Mouse (Mus musculus): ENCODE results near the gene Egfl7.
A peak's percentile ranks its signal among the peaks of the same experiment; 100 is the strongest.

Egfl7 gene

DNA sequence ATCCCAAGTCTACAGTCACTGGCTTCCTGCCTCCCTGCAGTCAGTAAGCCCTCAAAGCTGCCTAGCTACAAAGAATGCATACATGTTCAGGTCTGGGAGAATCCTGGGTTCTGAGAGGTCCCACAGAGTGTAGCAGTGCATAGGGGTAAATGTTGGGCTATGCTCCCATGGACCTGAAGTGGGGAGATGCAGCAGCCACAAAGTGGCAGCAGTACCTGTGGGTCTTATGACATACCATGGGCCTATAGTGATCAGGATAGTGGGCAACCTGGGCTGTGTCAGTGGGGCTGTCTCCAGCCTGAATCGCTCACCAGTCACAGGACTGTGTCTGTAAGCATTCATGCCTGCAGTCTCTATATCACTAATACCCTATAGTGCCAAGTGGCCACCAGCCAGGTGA is at the start of gene Egfl7:
Gene Egfl7 (plus strand): TSS at position 301 of the 400 bp plus-strand sequence.
- DNase-seq = no peak

DNA sequence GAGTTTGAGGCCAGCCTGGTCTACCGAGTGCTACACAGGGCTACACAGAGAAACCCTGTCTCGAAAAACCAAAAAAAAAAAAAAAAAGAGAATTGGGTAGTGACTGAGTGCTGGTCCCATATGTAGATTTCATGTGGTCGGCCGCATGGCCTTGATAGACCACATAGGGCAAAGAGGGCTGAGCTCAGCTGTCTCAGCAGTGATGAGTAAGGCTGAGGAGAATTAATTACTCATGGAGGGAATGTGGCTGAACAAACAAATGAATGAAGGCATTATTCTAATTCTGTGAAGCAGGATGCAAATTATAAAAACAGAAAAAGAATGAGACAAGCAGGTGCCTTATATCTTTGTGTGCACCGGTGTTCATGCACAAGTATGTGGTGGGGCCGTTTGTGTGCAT is 48.0 kb upstream of the Egfl7 start:
- DNase-seq = no peak

DNA sequence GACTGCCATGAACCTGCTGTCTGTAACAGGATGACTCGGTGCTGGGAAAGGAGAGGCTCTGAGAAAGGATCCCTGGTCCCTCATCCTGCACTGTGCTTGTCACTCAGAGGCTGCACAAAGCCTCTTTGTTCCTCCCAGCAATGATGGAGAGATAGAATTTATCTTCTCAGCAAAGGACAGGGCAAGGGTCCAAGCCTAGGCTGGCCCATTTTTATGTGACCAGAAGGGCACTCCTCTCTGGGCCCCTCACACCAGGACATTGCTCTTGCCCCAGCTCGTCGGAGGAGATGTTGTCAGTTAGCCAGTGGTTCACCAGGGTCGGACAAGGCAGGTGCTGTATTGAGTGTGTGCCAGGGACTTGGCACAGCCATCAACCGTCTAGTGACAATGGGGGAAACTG is 46.6 kb upstream of the Egfl7 start:
- peak; percentile 36 for DNase-seq

DNA sequence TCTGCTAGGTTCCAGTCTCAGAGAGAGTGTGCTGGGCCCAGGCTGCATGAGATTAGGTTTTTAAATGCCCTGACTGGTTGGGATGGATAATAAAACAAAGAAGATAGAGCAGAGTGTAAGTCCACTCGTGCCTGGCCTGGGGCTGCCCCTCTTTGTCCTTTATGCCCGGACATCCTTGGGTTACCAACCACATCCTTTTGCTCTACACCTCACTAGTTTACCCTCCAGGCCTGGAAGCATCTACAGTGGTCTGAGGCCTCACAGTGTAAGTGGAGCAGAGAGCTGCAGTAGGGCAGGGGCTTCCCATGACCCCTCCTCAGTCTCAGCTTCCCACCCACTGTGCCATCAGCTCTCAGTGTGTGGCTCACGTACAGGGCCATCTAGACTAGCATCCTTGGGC is 45.7 kb upstream of the Egfl7 start:
- DNase-seq = no peak

DNA sequence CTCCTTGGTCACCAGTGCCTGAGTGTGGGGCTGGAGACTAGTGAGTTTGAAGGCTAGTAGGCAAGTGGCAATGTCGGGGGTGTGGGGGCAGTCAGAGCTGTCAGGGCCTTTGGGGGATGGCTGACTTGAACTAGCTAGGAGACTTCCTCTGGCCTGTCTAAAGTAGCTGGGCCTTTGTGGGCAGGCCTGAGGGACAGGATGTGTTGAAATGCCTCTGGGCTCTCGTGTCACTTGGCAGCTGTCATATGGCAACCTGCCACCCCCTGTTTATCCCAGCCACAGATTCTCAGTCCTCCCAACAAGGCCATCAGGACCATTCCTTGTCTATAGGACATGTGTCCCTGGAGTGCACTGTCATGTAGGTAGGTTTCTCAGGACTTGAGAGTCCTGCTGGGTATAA is 45.2 kb upstream of the Egfl7 start:
- DNase-seq = no peak

DNA sequence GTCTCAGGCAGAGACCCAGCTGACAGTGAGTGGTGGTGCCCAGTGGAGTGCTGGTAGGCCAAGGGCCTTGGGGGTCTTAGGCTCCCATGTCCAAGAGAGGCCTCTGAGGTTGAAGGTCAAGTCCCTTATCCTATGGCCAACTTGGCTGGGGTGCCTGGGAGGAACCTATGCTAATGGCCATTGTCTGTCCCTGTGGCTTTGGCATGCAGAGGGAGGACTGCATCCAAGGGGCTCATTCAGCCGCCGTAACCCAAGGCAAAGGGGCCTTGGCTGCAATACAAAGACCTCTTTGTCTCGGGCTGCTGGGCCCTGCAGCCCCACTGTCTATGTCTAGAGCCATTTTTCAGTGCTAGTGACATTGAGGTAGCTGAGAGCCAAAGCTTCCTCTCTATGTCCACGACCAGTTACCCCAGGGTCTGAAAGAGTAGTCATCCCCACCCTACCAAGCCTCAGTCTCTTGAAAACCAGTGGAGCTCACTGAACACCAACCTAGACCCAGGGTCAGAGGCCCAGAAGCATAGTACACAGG is 44.2 kb upstream of the Egfl7 start:
- peak; percentile 69 for DNase-seq

DNA sequence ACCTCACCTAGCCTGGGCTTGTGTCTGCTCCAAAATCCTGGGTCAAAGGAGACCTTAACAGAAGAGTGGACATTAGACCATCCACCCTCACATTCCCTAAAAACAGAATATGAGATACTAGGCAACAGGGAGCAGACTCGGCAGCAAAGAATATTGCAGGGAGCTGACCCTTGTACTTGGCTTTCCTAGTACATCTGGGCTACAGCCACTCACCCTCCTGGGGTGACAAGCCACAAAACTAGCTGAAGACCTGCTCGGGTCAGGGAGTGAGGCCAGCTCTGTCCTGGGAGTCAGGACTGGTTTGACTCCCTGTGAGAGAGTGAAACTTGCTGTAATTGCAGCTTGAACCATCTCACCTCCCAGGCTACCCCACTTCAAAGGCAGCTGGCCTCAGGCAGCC is 40.3 kb upstream of the Egfl7 start:
- DNase-seq = no peak

DNA sequence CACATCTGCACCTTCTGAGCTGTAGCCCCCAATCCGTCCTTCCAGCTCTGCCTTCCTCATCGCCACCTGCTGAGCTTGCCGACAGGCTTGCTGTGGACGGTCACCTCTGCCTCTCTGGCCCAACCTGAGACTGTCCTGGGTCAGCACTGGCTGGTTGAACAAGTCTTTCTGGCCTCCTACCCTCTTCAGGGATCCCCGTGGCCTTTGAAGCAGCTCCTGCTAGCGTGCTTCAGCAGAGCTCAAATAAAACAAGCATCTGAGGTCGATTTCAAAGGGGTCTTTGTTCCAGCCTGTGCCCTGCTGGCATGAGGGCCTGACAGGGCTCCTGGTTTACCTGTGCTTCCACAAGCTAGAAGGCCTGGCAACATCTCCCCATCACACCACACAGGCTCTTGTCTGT is 39.1 kb upstream of the Egfl7 start:
- DNase-seq = no peak

DNA sequence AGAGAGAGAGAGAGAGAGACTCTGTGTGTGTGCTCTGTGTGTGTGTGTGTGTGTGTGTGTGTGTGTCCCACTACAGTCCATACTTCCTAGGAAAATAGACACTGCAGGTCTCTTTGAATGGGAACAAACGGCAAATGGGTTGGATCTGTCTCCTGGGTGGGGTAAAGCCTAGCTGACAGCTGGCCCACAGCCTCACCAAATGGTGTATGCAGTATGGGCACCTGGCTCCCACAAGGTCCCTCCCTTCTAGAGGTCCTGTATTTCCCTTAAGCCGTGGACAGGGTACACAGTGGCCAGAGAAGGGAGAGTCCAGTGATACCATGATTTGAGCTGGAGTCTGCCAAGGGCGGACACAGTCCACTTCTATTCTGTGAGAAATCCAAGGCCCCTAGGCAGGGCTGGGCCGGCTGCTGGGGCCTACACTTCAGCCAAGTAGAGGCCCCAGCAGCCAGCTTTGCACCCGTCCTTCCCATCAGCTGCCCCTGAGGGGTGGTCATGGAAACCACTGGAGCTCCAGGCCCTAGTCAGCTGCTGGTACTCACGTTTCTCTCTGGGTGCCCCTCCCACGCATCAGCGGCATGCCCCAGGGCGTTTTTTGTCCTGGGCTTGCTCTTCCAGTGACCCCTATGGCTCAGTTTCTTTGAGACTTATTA is 38.4 kb upstream of the Egfl7 start:
- peak; percentile 49 for DNase-seq

DNA sequence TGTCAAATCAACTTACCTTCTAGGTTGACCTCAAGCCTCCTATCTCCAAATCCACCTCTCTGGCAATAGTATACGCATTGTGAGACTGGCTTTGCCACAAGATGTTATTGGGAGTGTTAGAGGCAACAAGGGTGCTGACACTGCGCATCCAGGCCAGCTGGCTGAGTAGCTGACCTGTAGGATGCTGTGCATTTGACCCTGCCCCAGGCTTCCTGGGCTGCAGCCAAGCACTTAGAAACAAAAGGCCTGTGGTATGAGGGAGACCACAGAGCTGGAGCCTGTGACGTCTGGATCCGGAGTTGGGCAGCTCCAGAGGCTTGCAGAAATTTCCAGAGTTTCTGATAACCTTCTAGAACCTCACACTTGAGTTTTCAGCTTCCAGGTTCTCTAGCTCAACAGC is 36.7 kb upstream of the Egfl7 start:
- DNase-seq = no peak

DNA sequence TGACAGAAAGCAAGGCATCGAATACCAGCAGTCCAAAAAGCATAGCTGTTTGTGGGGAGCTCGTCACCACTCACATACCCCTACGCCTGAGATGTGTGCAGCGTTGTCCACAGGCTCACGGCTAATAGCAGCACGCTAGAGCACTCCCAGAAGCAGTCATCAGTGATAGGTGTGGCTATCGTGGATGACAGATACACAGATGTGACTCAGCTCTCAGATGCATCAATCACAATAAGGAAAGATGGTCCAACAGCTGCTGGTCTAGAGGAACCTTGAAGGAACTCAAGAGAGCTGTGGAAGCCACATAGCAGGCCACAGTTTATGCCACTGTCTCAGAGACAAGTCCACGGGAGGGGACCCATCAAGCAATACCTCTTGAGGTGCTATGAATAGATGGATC is 36.0 kb upstream of the Egfl7 start:
- DNase-seq = no peak

DNA sequence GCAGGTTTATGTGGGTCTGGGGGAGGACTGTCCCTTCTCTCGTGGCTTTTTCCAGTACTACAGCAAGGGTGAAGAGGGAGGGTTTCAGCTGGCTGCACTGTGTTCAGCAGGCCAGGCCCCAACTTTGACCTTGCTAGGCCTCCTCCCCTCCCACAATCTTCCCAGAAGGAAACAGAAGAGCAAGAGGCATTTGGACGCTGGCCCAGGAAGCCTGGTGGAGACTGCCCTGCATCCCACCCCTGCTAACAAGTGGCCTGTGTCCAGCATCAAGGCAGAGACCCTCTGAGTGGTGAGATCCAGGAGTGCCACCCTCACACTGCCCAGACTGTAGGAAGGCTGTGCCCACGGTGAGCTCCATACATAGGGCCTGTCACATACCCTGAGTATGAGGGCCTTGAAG is 35.5 kb upstream of the Egfl7 start:
- DNase-seq = no peak

DNA sequence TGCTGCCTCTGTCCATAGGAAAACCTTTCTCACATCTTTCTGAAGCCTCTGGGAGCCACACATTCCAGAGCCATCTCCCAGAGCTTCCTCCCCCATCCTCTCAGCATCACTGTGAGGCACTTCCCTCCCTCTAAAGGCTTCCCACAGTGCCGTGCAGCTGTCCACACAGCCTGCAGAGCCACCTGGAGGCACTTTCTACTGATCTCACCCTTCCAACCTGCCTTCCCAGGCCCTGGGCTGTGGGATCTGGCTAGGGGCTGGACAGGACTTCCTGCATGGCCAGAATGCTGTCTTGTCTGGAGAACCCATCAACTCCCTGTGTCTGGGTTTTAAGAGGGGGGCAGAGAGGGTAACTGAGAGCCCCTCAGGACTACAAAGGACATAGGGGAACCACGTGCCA is 32.3 kb upstream of the Egfl7 start:
- peak; percentile 65 for DNase-seq

DNA sequence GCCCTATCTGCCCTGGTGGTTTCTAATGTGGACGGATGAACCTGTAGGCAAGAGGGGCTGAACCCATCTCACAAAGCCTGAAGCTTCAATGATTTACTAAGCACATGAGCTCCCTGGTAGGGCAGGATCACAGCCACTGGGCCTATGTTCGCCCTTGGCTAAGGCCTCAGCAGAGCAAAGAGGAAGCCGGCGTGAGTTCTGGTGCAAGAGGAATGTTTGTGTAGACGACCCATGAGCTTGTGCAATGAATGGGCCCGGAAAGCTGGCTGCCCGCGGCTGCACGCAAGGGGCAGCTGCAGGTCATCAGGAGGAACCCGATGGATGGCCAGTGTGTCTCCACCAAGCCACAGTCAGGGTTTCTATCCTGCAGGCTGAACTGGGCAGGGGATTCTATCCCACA is 30.0 kb upstream of the Egfl7 start:
- no peak for DNase-seq

DNA sequence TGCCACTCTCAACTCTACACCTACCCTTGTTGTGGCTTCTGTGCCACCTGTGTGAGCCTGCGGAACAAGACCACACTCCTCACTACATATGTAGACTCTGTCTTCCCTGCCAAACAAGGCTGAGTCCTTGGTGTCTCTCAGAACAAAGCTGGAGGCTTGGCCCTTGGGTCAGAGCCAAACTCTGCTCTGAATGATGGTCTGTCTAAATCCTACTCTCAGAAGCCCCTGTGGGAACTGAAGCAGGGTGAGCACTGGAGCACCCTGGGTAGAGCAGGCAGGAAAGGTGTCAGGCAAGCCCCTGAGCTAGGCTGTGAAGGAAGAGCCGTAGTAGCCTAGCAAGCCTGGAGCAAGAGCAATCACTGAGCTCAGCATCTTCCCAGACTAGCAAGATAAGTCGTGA is 29.6 kb upstream of the Egfl7 start:
- DNase-seq = no peak

DNA sequence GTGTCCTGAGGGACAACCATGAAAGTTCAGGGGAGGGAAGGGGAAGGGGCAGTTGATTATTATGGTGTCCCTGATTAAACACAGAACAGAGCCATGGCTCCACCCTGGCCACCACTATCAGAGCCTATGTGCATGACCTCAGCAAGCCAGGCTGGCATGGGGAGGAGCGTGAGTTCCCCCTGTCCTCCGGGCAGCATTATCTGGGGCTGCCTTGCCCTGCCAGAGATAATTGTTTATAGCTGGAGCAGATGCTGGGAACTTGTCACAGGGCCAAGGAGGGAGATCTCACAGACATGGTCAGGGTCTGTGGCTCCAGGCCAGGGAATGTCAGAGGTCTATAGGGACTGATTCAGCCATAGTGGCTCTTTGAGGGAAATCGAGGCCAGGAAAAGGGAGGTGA is 29.0 kb upstream of the Egfl7 start:
- DNase-seq = no peak

DNA sequence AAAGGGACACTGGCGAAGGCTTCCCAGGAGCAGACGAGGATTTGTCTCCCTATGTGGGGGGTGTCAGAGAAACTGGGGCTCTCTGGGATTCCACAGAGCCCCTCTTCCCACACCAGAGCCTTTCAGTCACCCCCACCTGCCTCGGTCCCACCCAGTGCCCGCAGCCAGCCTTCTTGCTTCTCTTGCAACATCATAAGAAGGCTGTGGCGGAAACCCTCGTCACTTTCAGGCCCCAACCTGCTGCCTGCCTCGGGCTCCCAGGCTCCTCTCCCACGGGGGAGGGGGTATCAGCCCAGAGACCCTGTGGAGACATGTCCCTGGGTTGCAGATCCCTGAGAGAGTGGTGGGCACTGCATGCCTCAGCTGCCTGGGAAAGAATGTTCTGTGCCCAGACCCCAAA is 28.4 kb upstream of the Egfl7 start:
- no peak for DNase-seq

DNA sequence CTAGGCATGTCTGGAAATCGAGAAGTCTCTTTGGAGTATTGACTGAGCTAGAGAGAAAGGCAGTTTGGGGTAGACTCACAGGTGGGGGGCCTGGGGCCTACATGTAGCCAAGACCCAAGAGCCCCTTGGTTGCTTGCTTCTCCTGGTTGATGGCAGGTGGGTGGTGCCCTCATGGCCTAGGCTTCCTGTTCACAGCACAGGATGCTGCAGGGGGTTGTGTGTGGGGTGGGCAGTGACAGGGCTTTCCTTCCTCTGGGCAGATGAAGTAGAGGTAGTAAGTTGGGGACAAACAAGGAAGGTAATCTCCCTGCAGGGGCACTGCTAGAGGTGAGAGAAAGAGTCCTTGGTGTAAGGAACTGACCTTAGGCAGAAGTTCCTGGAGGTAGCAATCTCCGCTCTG is 27.7 kb upstream of the Egfl7 start:
- DNase-seq = no peak

DNA sequence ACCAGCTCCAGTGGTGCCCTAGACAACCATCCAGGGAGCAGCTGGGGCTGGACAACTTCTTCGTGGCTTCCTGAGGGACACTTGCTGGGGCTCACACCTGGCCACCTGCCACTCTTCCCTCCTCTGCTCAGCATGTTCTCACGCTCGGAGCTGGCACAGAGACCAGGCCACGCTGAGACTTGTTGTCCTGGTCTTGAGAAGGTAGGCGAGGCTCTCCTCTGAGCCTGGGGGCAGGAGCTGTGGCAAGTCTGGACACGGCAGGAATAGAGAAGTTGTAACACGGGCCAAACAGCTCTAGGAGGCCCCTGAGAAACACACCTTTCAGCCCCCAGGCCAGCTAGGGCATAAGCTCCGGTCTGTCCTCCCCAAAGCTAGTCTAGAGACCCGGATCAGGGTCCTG is 25.9 kb upstream of the Egfl7 start:
- DNase-seq = no peak

DNA sequence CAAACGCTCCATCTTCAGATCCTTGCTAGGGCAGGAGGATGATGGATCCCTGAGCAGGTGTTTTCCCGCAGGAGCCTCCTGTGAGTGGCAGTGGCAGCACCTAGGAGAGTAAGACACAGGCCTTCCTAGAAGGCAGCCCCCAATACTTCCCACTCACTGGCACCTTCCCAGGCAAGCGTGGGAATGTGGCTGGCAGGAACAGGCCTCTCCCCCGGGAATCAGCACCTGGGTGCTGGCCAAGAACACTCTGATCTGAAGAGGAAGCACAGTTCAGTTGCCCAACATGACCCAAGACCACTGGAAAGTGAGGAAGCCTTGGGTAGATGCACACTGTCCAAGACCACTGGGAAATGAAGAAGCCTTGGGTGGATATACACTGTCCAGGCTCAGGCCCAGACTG is 24.7 kb upstream of the Egfl7 start:
- no peak for DNase-seq

DNA sequence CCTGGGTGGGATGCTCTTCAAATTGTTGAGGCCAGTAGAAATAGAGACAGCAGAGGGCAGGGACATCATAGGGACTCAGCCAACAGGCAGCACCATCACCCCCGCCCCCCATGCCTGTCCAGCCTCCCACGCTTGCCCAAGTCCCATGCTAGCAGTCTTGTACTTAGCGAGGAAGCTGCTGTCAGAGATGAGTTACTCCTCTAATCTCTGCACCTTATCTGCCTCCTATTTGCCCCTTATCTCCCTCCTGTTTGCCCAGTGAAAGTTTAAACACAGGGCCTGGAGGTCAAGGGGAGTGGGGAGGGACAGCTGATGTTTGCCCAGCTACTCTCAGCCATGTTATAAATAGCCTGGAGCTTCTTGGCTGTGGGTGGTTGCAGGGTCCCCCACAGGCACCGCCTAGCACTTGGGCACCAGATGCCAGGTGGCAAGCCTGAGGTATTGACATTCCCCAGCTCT is 23.2 kb upstream of the Egfl7 start:
- DNase-seq = no peak

DNA sequence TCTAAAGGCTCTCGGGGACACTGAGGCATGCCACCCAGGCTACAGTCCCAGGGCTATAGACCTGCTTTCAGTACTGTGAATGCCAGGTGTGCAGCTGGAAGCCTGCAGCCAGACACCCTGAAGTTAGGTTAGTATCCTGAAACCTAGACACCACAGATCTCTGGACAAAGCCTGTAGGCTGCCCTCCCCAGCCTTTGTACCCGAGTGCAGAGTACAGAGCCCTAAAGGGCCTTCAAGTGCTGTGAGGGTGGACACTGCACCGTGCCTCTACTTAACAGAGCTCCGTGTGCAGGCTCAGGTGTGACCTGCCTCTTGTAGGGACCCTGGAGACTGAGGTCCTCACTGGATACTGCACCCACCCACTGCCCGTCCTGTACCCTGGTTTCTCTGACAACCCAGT is 19.3 kb upstream of the Egfl7 start:
- DNase-seq = no peak

DNA sequence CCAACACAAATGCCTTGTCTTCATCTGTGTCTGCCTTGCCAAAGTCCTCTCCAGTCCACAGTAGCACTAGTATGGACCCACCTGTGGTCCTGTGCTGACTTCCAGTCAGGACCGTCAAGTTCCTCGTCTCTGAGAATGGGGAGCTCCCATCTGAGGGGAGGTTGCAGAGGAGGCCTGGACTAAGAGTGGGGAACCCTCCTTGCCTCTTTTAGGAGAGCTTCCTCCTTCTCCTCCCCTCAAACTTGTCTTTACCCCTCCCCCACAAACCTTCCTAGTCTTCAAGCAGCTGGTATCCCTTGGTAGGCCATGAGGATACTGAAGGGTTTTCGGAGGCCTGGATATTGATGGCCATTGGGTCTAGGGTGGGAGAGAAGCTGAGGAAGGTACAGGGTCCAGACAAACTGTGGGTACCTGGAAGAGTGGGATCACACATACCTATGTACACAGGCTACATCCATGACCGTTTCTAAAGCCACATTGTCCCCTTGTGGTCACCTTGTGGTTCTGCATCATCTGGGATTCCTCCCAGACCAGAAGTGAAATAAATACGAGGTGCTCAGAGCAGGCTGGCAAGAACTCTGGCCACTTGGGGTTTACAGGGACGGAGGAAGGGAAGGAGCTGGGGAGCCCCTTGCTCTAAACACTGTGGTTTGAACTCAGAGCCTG is 18.3 kb upstream of the Egfl7 start:
- peak; percentile 79 for DNase-seq

DNA sequence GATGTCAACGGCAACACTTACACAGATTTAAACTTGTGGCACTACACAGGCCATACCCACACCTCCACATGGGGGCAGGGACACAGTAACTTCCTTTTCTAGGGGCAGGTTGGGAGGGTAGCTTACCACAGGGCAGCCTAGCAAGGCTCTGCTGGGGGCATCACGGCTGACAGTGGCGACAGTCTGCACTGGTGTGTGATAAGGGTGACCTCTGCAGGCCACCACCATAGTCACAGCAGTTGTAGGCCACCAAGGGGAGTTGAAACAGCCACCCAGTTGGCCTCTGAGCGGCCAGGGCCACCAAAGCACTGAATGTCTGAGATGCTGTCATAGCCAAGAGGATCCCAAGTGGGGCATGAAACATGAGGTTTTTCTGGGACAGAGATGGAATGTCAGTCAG is 13.6 kb upstream of the Egfl7 start:
- peak; percentile 74 for DNase-seq

DNA sequence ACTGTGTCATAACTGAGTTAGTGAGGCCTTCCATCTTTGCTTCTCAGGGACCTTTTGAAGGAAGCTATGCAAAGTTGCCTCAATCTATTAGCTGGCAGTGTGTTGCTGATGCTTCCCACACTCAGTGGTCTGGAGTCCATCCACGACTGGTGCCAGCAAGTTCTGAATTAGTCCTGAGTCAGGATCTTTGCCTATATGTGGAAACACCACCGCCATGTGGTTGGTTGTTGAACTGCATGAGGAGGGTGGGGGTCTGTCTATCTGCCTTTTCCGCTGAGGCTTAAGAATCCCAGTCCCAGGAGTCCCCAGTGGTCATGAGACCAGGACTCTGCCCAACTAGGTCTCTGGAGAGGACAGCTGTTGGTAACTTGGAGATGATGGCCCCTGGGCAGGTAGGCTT is 9.8 kb upstream of the Egfl7 start:
- DNase-seq = peak; percentile 72

Data from embryo, embryonic 11 days (tissue).